Mouse (Mus musculus) pancreas, adult 10 weeks (tissue): ENCODE results near the gene Kif24. TPM values are rescaled to one million over a fixed set of nuclear protein-coding genes. Genes with fewer than 3 reads are reported as not detected.

Experiments used
- polyA plus RNA-seq: library from polyadenylated mRNA; stranded (reverse); fragments of 350-450 nt; fragmentation: Illumina TruSeq; extraction: RNeasy Lipid Tissue Mini Kit (QIAGEN cat#74804); gene quantifications from one replicate; pipeline ENCODE4 v1.2.3, GENCODE M21; 2015; ENCODE audit warnings: low read depth, low replicate concordance; ENCODE audit not compliant: insufficient read depth

The Kif24 gene
- not detected for polyA plus RNA-seq

GRCm38 (mm10) chr4:41464345-41465286 lies at the start of gene Kif24, which contains the start of gene Nudt2:
TSS of gene Kif24 (minus strand) at chr4:41464887.
TSS of gene Nudt2 (plus strand) at chr4:41465151.

GRCm38 (mm10) chr4:41502986-41503412 lies 38.3 kb upstream of the Kif24 start, which contains the start of gene AI464131:
TSS of gene AI464131 (minus strand) at chr4:41503076.

GRCm38 (mm10) chr4:41348584-41349198 lies 116.0 kb downstream of the Kif24 start, which contains the start of gene Ubap1:
TSS of gene Ubap1 (plus strand) at chr4:41348996.

Other genes starting within 250 kb of the Kif24 start
- gene Ubap2, start 189.7 kb downstream of the Kif24 start, polyA plus RNA-seq, result 8.9 TPM
- gene Dcaf12, start 150.0 kb downstream of the Kif24 start, polyA plus RNA-seq, result 7.6 TPM
- 10.5 TPM for gene Ubap1, start 115.9 kb downstream of the Kif24 start, polyA plus RNA-seq
- gene Nudt2, start 264 bp upstream of the Kif24 start, polyA plus RNA-seq, result 5.1 TPM
- gene AI464131, start 38.2 kb upstream of the Kif24 start, polyA plus RNA-seq, result 1.4 TPM
- not detected for gene 1110017D15Rik, start 52.4 kb upstream of the Kif24 start, polyA plus RNA-seq
- gene Fam219a, start 104.7 kb upstream of the Kif24 start, polyA plus RNA-seq, result 8.8 TPM
- 0.72 TPM for gene Dnaic1, start 104.9 kb upstream of the Kif24 start, polyA plus RNA-seq
- 5.9 TPM for gene Enho, start 175.4 kb upstream of the Kif24 start, polyA plus RNA-seq
- 2.7 TPM for gene Cntfr, start 232.2 kb upstream of the Kif24 start, polyA plus RNA-seq
- 70.9 TPM for gene Il11ra1, start 235.1 kb upstream of the Kif24 start, polyA plus RNA-seq
- 14.3 TPM for gene Rpp25l, start 248.6 kb upstream of the Kif24 start, polyA plus RNA-seq